Mouse (Mus musculus) midbrain, embryonic 16.5 days (tissue): ENCODE data around the gene Akap9. TPM values are rescaled to one million over a fixed set of nuclear protein-coding genes. Genes with fewer than 3 reads are reported as not detected.

Source experiments
- ATAC-seq: fragments of 200-750 bp; cut with Nextera tagmentation; 2 replicates; pipeline ENCODE4 v1.8.0; 2017; ENCODE audit warnings: moderate TSS enrichment
- H3K27ac ChIP-seq: fragments of 300-500 bp; sonication (generic); 2 replicates; pipeline ENCODE4 v1.5.1; 2014; ENCODE audit warnings: mild to moderate bottlenecking, low read length, mixed read lengths
- H3K27me3 ChIP-seq: fragments of 300-500 bp; sonication (generic); 2 replicates; pipeline ENCODE4 v1.6.1; 2014; ENCODE audit warnings: low read depth, low read length, mixed read lengths; ENCODE audit not compliant: control insufficient read depth, insufficient read depth
- H3K36me3 ChIP-seq: fragments of 300-500 bp; sonication (generic); 2 replicates; pipeline ENCODE4 v1.6.1; 2014; ENCODE audit warnings: mild to moderate bottlenecking, low read length, moderate library complexity, mixed read lengths; ENCODE audit not compliant: control insufficient read depth, insufficient read depth
- H3K4me1 ChIP-seq: fragments of 300-500 bp; sonication (generic); 2 replicates; pipeline ENCODE4 v1.6.1; 2014; ENCODE audit warnings: mild to moderate bottlenecking, low read length, mixed read lengths; ENCODE audit not compliant: control insufficient read depth, insufficient read depth
- H3K4me2 ChIP-seq: fragments of 300-500 bp; sonication (generic); 2 replicates; pipeline ENCODE4 v1.6.1; 2014; ENCODE audit warnings: mild to moderate bottlenecking, low read length, mixed read lengths
- H3K4me3 ChIP-seq: fragments of 300-500 bp; sonication (generic); 2 replicates; pipeline ENCODE4 v1.5.1; 2014; ENCODE audit warnings: low read depth, mild to moderate bottlenecking, low read length, moderate library complexity, mixed read lengths
- H3K9ac ChIP-seq: fragments of 300-500 bp; sonication (generic); 2 replicates; pipeline ENCODE4 v1.6.1; 2014; ENCODE audit warnings: low read depth, low read length, mixed read lengths
- H3K9me3 ChIP-seq: fragments of 300-500 bp; sonication (generic); replicated peaks from 2 replicates; pipeline ENCODE4 v1.6.1; 2014; ENCODE audit warnings: mild to moderate bottlenecking, low read length, mixed read lengths; ENCODE audit not compliant: control insufficient read depth, poor library complexity, severe bottlenecking
- WGBS: fragments of 180-500 bp; shearing (Covaris S2); extraction: QIAGEN DNeasy Blood & Tissue Kit; methylation state at CpG from one replicate; pipeline ENCODE4 v1.1.7; 2014; 5-methylcytosine and 5-hydroxymethylcytosine counted together
- polyA plus RNA-seq: library from polyadenylated mRNA; unstranded; fragments of >200 nt; fragmentation: Nextera tagmentation; extraction: Ambion mirVana; gene quantifications from 2 replicates; pipeline ENCODE4 v1.2.1, GENCODE M21; 2015

The Akap9 gene
- polyA plus RNA-seq, 1 experiment from 2014 or later: 379 TPM

GRCm38 (mm10) chr5:4040922-4041321, 113.1 kb downstream of the Akap9 start:
- ATAC-seq: no peak
- no peaks in the 10 kb centered on the region for H3K4me1 ChIP-seq
- no peak overlapping the region for H3K9ac ChIP-seq
- no peak overlapping the region for H3K27ac ChIP-seq
- no peaks in the 10 kb centered on the region for H3K9me3 ChIP-seq
- 89% methylated on average over 2 of the region's 2 CpGs for WGBS
- peaks cover 47% of the 10 kb centered on the region for H3K36me3 ChIP-seq
- no peaks in the 10 kb centered on the region for H3K27me3 ChIP-seq
- no peak overlapping the region for H3K4me3 ChIP-seq
- no peak overlapping the region for H3K4me2 ChIP-seq

- 97% methylated on average over 8 of the region's 8 CpGs for WGBS
- Histone ChIP-seq H3K4me1 (no peaks in the 10 kb centered on the region), H3K36me3 (peaks cover 60% of the 10 kb centered on the region), H3K27me3 (no peaks in the 10 kb centered on the region), H3K9me3 (no peaks in the 10 kb centered on the region), H3K4me3 (no peak overlapping the region), H3K4me2 (no peak overlapping the region), H3K27ac (no peak overlapping the region), H3K9ac (no peak overlapping the region)
- ATAC-seq: no peak
Measured at GRCm38 (mm10) chr5:4060313-4060712, 132.5 kb downstream of the Akap9 start.

GRCm38 (mm10) chr5:4066476-4067115, 138.7 kb downstream of the Akap9 start:
- ATAC-seq: no peak
- Histone ChIP-seq H3K9me3 (no peaks in the 10 kb centered on the region), H3K9ac (no peak overlapping the region), H3K36me3 (peaks cover 67% of the 10 kb centered on the region), H3K27ac (no peak overlapping the region), H3K27me3 (no peaks in the 10 kb centered on the region), H3K4me1 (no peaks in the 10 kb centered on the region), H3K4me3 (no peak overlapping the region), H3K4me2 (no peak overlapping the region)
- WGBS: 94% methylated on average over 18 of the region's 18 CpGs

GRCm38 (mm10) chr5:4067203-4067602, 139.3 kb downstream of the Akap9 start:
- H3K4me3 ChIP-seq: no peak overlapping the region
- H3K4me1 ChIP-seq: no peaks in the 10 kb centered on the region
- ATAC-seq: no peak
- no peaks in the 10 kb centered on the region for H3K27me3 ChIP-seq
- H3K9ac ChIP-seq: no peak overlapping the region
- peaks cover 66% of the 10 kb centered on the region for H3K36me3 ChIP-seq
- 95% methylated on average over 3 of the region's 3 CpGs for WGBS
- no peak overlapping the region for H3K4me2 ChIP-seq
- H3K27ac ChIP-seq: no peak overlapping the region
- H3K9me3 ChIP-seq: no peaks in the 10 kb centered on the region

GRCm38 (mm10) chr5:4079086-4079485, 151.2 kb downstream of the Akap9 start:
- H3K36me3 ChIP-seq: peaks cover 38% of the 10 kb centered on the region
- no peaks in the 10 kb centered on the region for H3K27me3 ChIP-seq
- peak; percentile 34; the same call in 1 of the 2 replicates for ATAC-seq
- H3K4me3 ChIP-seq: no peak overlapping the region
- WGBS: 93% methylated on average over 3 of the region's 3 CpGs
- no peaks in the 10 kb centered on the region for H3K9me3 ChIP-seq
- H3K9ac ChIP-seq: no peak overlapping the region
- H3K4me2 ChIP-seq: no peak overlapping the region
- no peaks in the 10 kb centered on the region for H3K4me1 ChIP-seq
- H3K27ac ChIP-seq: no peak overlapping the region

GRCm38 (mm10) chr5:4080861-4081260, 153.0 kb downstream of the Akap9 start:
- no peaks in the 10 kb centered on the region for H3K9me3 ChIP-seq

GRCm38 (mm10) chr5:4081513-4081912, 153.7 kb downstream of the Akap9 start:
- Histone ChIP-seq H3K4me2 (no peak overlapping the region), H3K9me3 (no peaks in the 10 kb centered on the region), H3K27me3 (no peaks in the 10 kb centered on the region), H3K27ac (no peak overlapping the region), H3K4me1 (no peaks in the 10 kb centered on the region), H3K36me3 (peaks cover 41% of the 10 kb centered on the region), H3K9ac (no peak overlapping the region), H3K4me3 (no peak overlapping the region)
- WGBS: 94% methylated on average over 2 of the region's 2 CpGs
- ATAC-seq: no peak

More at GRCm38 (mm10) chr5:4080861-4081260, 153.0 kb downstream of the Akap9 start:
- H3K4me2 ChIP-seq: no peak overlapping the region
- no peak overlapping the region for H3K27ac ChIP-seq
- 88% methylated on average over 2 of the region's 2 CpGs for WGBS
- H3K4me1 ChIP-seq: no peaks in the 10 kb centered on the region
- no peak for ATAC-seq
- H3K9ac ChIP-seq: no peak overlapping the region
- H3K36me3 ChIP-seq: peaks cover 41% of the 10 kb centered on the region
- H3K27me3 ChIP-seq: no peaks in the 10 kb centered on the region
- no peak overlapping the region for H3K4me3 ChIP-seq

GRCm38 (mm10) chr5:4084948-4085347, 157.1 kb downstream of the Akap9 start:
- H3K27me3 ChIP-seq: no peaks in the 10 kb centered on the region
- peaks cover 42% of the 10 kb centered on the region for H3K36me3 ChIP-seq
- no peak for ATAC-seq
- H3K4me2 ChIP-seq: no peak overlapping the region
- no peak overlapping the region for H3K27ac ChIP-seq
- H3K4me1 ChIP-seq: peaks cover 3% of the 10 kb centered on the region; the same call in 1 of the 2 replicates
- H3K9ac ChIP-seq: no peak overlapping the region
- no peak overlapping the region for H3K4me3 ChIP-seq
- 94% methylated on average over 7 of the region's 7 CpGs for WGBS
- H3K9me3 ChIP-seq: no peaks in the 10 kb centered on the region

- no peak overlapping the region for H3K27ac ChIP-seq
- ATAC-seq: no peak
- 92% methylated on average over 4 of the region's 4 CpGs for WGBS
Measured at GRCm38 (mm10) chr5:4086309-4086708, 158.5 kb downstream of the Akap9 start.

More at GRCm38 (mm10) chr5:4086309-4086708, 158.5 kb downstream of the Akap9 start:
- H3K9ac ChIP-seq: no peak overlapping the region
- peaks cover 46% of the 10 kb centered on the region for H3K36me3 ChIP-seq
- H3K9me3 ChIP-seq: no peaks in the 10 kb centered on the region
- no peaks in the 10 kb centered on the region for H3K27me3 ChIP-seq
- H3K4me1 ChIP-seq: peaks cover 3% of the 10 kb centered on the region; the same call in 1 of the 2 replicates
- no peak overlapping the region for H3K4me3 ChIP-seq
- H3K4me2 ChIP-seq: no peak overlapping the region
